Mouse (Mus musculus): ENCODE data around the gene Hist1h2bl.
"Not testable (repeated sequence)": the region's sequence is repeated elsewhere in the genome, so short reads cannot be mapped to it uniquely, and the experiment has no call there.

DNA sequence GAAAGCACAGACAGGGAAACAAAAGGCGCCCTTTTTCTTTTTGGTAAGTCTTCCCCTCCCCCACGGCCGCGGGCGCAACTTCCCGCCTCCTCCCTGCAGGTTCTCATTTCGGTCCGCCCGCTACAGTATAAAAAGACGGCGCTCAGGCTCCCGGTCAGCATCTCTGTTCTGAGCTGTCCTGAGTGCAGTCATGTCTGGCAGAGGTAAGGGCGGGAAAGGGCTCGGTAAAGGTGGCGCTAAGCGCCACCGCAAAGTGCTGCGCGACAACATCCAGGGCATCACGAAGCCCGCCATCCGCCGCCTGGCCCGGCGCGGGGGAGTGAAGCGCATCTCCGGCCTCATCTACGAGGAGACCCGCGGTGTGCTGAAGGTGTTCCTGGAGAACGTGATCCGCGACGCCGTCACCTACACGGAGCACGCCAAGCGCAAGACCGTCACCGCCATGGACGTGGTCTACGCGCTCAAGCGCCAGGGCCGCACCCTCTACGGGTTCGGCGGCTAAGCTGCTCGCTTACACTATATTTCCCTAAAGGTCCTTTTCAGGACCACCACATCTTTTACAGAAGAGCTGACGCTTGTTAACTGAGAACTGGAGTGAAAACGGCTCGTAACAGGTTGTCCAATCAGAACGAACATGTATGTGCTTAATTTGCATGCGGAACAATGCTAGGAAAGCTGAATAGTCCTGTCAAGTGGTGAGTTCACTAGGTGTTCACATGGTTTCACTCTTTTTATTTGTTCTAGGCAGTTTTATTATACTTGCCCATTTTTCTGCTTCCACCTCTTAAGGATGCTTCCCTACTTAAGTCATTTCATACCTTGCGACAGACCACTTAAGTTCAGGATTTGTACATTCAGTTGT is 19.2 kb upstream of the Hist1h2bl start, which contains the start of gene Hist1h4j:
- not testable (repeated sequence) for TF ChIP-seq CTCF (IDR thresholded peaks at IDR 0.05); EP300 (IDR thresholded peaks at IDR 0.05; ENCODE audit: insufficient read depth, low read depth, low read length)
- TF ChIP-seq POLR2A (IDR thresholded peaks at IDR 0.05; ENCODE audit: insufficient read depth, low read depth, low read length): peak; percentile 75
